Mouse (Mus musculus) E14TG2a.4 (cell line): ENCODE results near the gene Iglon5.

Experiments used
- H3K27me3 ChIP-seq: 2 replicates; pipeline ENCODE4 v1.6.1; 2014; ENCODE audit warnings: low read length, control low read depth; ENCODE audit not compliant: insufficient read depth
- H3K36me3 ChIP-seq: 2 replicates; pipeline ENCODE4 v1.6.1; 2014; ENCODE audit warnings: low read length, control low read depth; ENCODE audit not compliant: insufficient read depth
- H3K4me1 ChIP-seq: replicated peaks from 2 replicates; pipeline ENCODE4 v1.6.1; 2014; ENCODE audit warnings: low read depth, low read length, control low read depth
- H3K4me3 ChIP-seq: replicated peaks from 2 replicates; pipeline ENCODE4 v1.5.1; 2014; ENCODE audit warnings: mild to moderate bottlenecking, low read length
- H3K9me3 ChIP-seq: 2 replicates; pipeline ENCODE4 v1.6.1; 2014; ENCODE audit warnings: low read length, control low read depth
- CTCF ChIP-seq: conservative IDR thresholded peaks from 2 replicates; pipeline ENCODE4 v1.5.1; 2014; ENCODE audit warnings: low read length
- NANOG ChIP-seq: IDR thresholded peaks from 2 replicates; pipeline ENCODE4 v1.6.1; 2014; ENCODE audit warnings: borderline replicate concordance, low read length, mixed read lengths
- POU5F1 ChIP-seq: IDR thresholded peaks from 2 replicates; pipeline ENCODE4 v1.6.1; 2014; ENCODE audit warnings: low read length, borderline replicate concordance

Iglon5 gene

GRCm38 (mm10) chr7:43454371-43454770 is 35.5 kb downstream of the Iglon5 start:
- no peaks in the 10 kb centered on the region for H3K27me3 ChIP-seq
- peaks cover 63% of the 10 kb centered on the region for H3K36me3 ChIP-seq
- H3K4me1 ChIP-seq: peaks cover 32% of the 10 kb centered on the region
- peaks cover 28% of the 10 kb centered on the region for H3K9me3 ChIP-seq
- TF ChIP-seq NANOG: no peak
- no peak overlapping the region for H3K4me3 ChIP-seq

GRCm38 (mm10) chr7:43453599-43454355 is 36.1 kb downstream of the Iglon5 start:
- Histone ChIP-seq H3K4me3 (no peak overlapping the region), H3K4me1 (peaks cover 38% of the 10 kb centered on the region), H3K27me3 (no peaks in the 10 kb centered on the region), H3K9me3 (peaks cover 28% of the 10 kb centered on the region), H3K36me3 (peaks cover 65% of the 10 kb centered on the region)
- TF ChIP-seq POU5F1 (no peak), NANOG (no peak), CTCF (no peak)

GRCm38 (mm10) chr7:43452609-43453008 is 37.3 kb downstream of the Iglon5 start:
- Histone ChIP-seq H3K4me3 (no peak overlapping the region), H3K4me1 (peaks cover 48% of the 10 kb centered on the region), H3K9me3 (peaks cover 26% of the 10 kb centered on the region), H3K36me3 (peaks cover 64% of the 10 kb centered on the region), H3K27me3 (no peaks in the 10 kb centered on the region)
- TF ChIP-seq CTCF (peak; percentile 41), NANOG (no peak)

GRCm38 (mm10) chr7:43451726-43452125 is 38.1 kb downstream of the Iglon5 start:
- Histone ChIP-seq H3K27me3 (no peaks in the 10 kb centered on the region), H3K9me3 (peaks cover 17% of the 10 kb centered on the region), H3K4me1 (peaks cover 56% of the 10 kb centered on the region), H3K4me3 (no peak overlapping the region), H3K36me3 (peaks cover 64% of the 10 kb centered on the region)
- no peak for TF ChIP-seq CTCF
- no peak for TF ChIP-seq NANOG
- TF ChIP-seq POU5F1: no peak

GRCm38 (mm10) chr7:43449811-43450210 is 40.1 kb downstream of the Iglon5 start:
- H3K9me3 ChIP-seq: no peaks in the 10 kb centered on the region
- no peak for TF ChIP-seq NANOG
- no peak for TF ChIP-seq POU5F1
- H3K27me3 ChIP-seq: no peaks in the 10 kb centered on the region
- H3K4me1 ChIP-seq: peaks cover 73% of the 10 kb centered on the region
- H3K4me3 ChIP-seq: no peak overlapping the region
- peaks cover 57% of the 10 kb centered on the region for H3K36me3 ChIP-seq

GRCm38 (mm10) chr7:43448246-43448645 is 41.6 kb downstream of the Iglon5 start:
- H3K27me3 ChIP-seq: no peaks in the 10 kb centered on the region
- peaks cover 82% of the 10 kb centered on the region for H3K4me1 ChIP-seq
- no peak overlapping the region for H3K4me3 ChIP-seq
- H3K9me3 ChIP-seq: no peaks in the 10 kb centered on the region
- TF ChIP-seq NANOG (no peak), POU5F1 (no peak), CTCF (no peak)
- peaks cover 42% of the 10 kb centered on the region for H3K36me3 ChIP-seq

GRCm38 (mm10) chr7:43447801-43448200 is 42.1 kb downstream of the Iglon5 start:
- Histone ChIP-seq H3K27me3 (no peaks in the 10 kb centered on the region), H3K4me3 (no peak overlapping the region), H3K9me3 (no peaks in the 10 kb centered on the region), H3K4me1 (peaks cover 82% of the 10 kb centered on the region), H3K36me3 (peaks cover 37% of the 10 kb centered on the region)
- TF ChIP-seq CTCF: no peak
- TF ChIP-seq NANOG: no peak
- no peak for TF ChIP-seq POU5F1

GRCm38 (mm10) chr7:43443917-43444293 is 46.0 kb downstream of the Iglon5 start, which contains the start of the genes Etfb and Gm45233:
Gene Etfb, plus strand, starts transcription at chr7:43444083.
Gene Gm45233, plus strand, starts transcription at chr7:43444128.
- Histone ChIP-seq H3K27me3 (peaks cover 6% of the 10 kb centered on the region; the same call in 1 of the 2 replicates), H3K4me1 (peaks cover 77% of the 10 kb centered on the region), H3K9me3 (no peaks in the 10 kb centered on the region), H3K4me3 (peak within 1 kb of the TSS; percentile 84), H3K36me3 (peaks cover 28% of the 10 kb centered on the region)
- no peak for TF ChIP-seq NANOG

GRCm38 (mm10) chr7:43443126-43443916 is 46.6 kb downstream of the Iglon5 start:
- no peak for TF ChIP-seq CTCF
- no peak for TF ChIP-seq POU5F1
- no peak for TF ChIP-seq NANOG
- no peaks in the 10 kb centered on the region for H3K9me3 ChIP-seq
- peaks cover 72% of the 10 kb centered on the region for H3K4me1 ChIP-seq

More at GRCm38 (mm10) chr7:43443126-43443916, 46.6 kb downstream of the Iglon5 start:
- Histone ChIP-seq H3K27me3 (peaks cover 6% of the 10 kb centered on the region; the same call in 1 of the 2 replicates), H3K4me3 (peak overlapping the region; percentile 84), H3K36me3 (peaks cover 25% of the 10 kb centered on the region)
